Mouse (Mus musculus) forebrain, embryonic 14.5 days (tissue): ENCODE measurements around the gene 2010315B03Rik. TPM values are rescaled to one million over a fixed set of nuclear protein-coding genes. Genes with fewer than 3 reads are reported as not detected.

Source experiments
- polyA plus RNA-seq: library from polyadenylated mRNA; unstranded; fragments of >200 nt; fragmentation: Nextera tagmentation; extraction: Ambion mirVana; gene quantifications from 2 replicates; pipeline ENCODE4 v1.2.1, GENCODE M21; 2014

2010315B03Rik gene
- polyA plus RNA-seq, 1 experiment from 2014 or later = 4.1 TPM

Other genes with a start within 250 kb of the 2010315B03Rik start
- 0.12 and 0.22 TPM in 2 replicates for gene Ccr2, start 210.7 kb downstream of the 2010315B03Rik start, polyA plus RNA-seq
- gene Ccr5, start 191.2 kb downstream of the 2010315B03Rik start, polyA plus RNA-seq = 0.68 and 0.74 TPM in 2 replicates
- gene Ppp2r3d, start 164.2 kb upstream of the 2010315B03Rik start, polyA plus RNA-seq = 109 and 139 TPM in 2 replicates
- gene Gm21836, start 181.1 kb upstream of the 2010315B03Rik start, polyA plus RNA-seq = not detected in 2 replicates